ENCODE assay signal across 19 mouse cellular contexts in genomic region chr10:12595379-12595778, GRCm38 (mm10).
DNase-seq lines count a peak whose midpoint lies in the region; ATAC-seq lines count a peak whose summit lies in the region.
"Had no signal": no experiment of that assay in that cellular context is flagged by ENCODE, and none has a peak within 500 bp of the region (broad histone marks: within the 10 kb centered on the region; RNA-seq: fewer than 3 reads in every experiment).

No protein-coding gene starts in this region.

- no peak overlapping the region for H3K9ac ChIP-seq in forebrain, embryonic 13.5 days
- no peak overlapping the region for H3K9ac ChIP-seq in forebrain, embryonic 16.5 days (replicated peaks; ENCODE audit: low read depth, low read length)
- no peak overlapping the region for H3K9ac ChIP-seq in neural tube, embryonic 12.5 days
- H3K9ac ChIP-seq in neural tube, embryonic 14.5 days (replicated peaks; ENCODE audit: low read depth, low read length): no peak overlapping the region
- H3K9ac ChIP-seq: embryonic facial prominence, embryonic 12.5 days; forebrain, embryonic 15.5 days; heart, embryonic 15.5 days; hindbrain, embryonic 15.5 days had no signal

- H3K27me3 ChIP-seq in forebrain, embryonic 13.5 days: no peaks in the 10 kb centered on the region
- no peaks in the 10 kb centered on the region for H3K27me3 ChIP-seq in forebrain, embryonic 16.5 days (replicated peaks; ENCODE audit: control insufficient read depth, insufficient read depth, low read length)
- no peaks in the 10 kb centered on the region for H3K27me3 ChIP-seq in neural tube, embryonic 12.5 days (replicated peaks)
- H3K27me3 ChIP-seq in neural tube, embryonic 14.5 days (ENCODE audit: control insufficient read depth, insufficient read depth, low read length): no peaks in the 10 kb centered on the region
- H3K27me3 ChIP-seq: embryonic facial prominence, embryonic 12.5 days; forebrain, embryonic 15.5 days; heart, embryonic 15.5 days; hindbrain, embryonic 15.5 days had no signal

- 0 out of 2 replicates have a peak, but pooled peaks cover 3% of the 10 kb centered on the region for H3K4me1 ChIP-seq in forebrain, embryonic 13.5 days
- H3K4me1 ChIP-seq in forebrain, embryonic 16.5 days (replicated peaks; ENCODE audit: control insufficient read depth, insufficient read depth, low read length): no peaks in the 10 kb centered on the region
- H3K4me1 ChIP-seq in neural tube, embryonic 12.5 days: peaks cover 3% of the 10 kb centered on the region; the same call in 1 of the 2 replicates
- H3K4me1 ChIP-seq in neural tube, embryonic 14.5 days (ENCODE audit: control insufficient read depth, insufficient read depth, low read length): no peaks in the 10 kb centered on the region
- H3K4me1 ChIP-seq: embryonic facial prominence, embryonic 12.5 days; forebrain, embryonic 15.5 days; heart, embryonic 15.5 days; hindbrain, embryonic 15.5 days had no signal

- WGBS in forebrain, embryonic 13.5 days: 8% methylated on average over 2 of the region's 2 CpGs
- WGBS in forebrain, embryonic 16.5 days: 6% methylated on average over 2 of the region's 2 CpGs
- 15% methylated on average over 2 of the region's 2 CpGs for WGBS in neural tube, embryonic 12.5 days
- WGBS in neural tube, embryonic 14.5 days: 11% methylated on average over 2 of the region's 2 CpGs

- no peak for DNase-seq in neural tube, embryonic 10.5 days (ENCODE audit: extremely low spot score, low spot score)
- no peak for DNase-seq in kidney, adult 8-10 months
- DNase-seq in right cerebral cortex, postnatal 36 days (ENCODE audit: low spot score in 2 of 2): no peak
- DNase-seq: adrenal gland, postnatal 10 days; cerebellum, adult 11 months; cerebellum, adult 8-10 months; cerebellum, postnatal 25 days; gastrocnemius, postnatal 14 days; heart, adult 2 months; heart, postnatal 14 days had no signal

- H3K27ac ChIP-seq in forebrain, embryonic 13.5 days: no peak overlapping the region
- no peak overlapping the region for H3K27ac ChIP-seq in forebrain, embryonic 16.5 days (ENCODE audit: low read length)
- no peak overlapping the region for H3K27ac ChIP-seq in neural tube, embryonic 12.5 days
- H3K27ac ChIP-seq in neural tube, embryonic 14.5 days (ENCODE audit: low read depth, low read length): no peak overlapping the region
- H3K27ac ChIP-seq: embryonic facial prominence, embryonic 12.5 days; forebrain, embryonic 15.5 days; heart, adult 2 months; heart, embryonic 15.5 days; hindbrain, embryonic 15.5 days had no signal

- no peaks in the 10 kb centered on the region for H3K36me3 ChIP-seq in forebrain, embryonic 13.5 days (ENCODE audit: poor library complexity, severe bottlenecking)
- no peaks in the 10 kb centered on the region for H3K36me3 ChIP-seq in forebrain, embryonic 16.5 days (ENCODE audit: control insufficient read depth, insufficient read depth)
- H3K36me3 ChIP-seq in neural tube, embryonic 12.5 days: no peaks in the 10 kb centered on the region
- H3K36me3 ChIP-seq in neural tube, embryonic 14.5 days (ENCODE audit: control insufficient read depth, insufficient read depth, low read length): no peaks in the 10 kb centered on the region
- H3K36me3 ChIP-seq: embryonic facial prominence, embryonic 12.5 days; forebrain, embryonic 15.5 days; heart, embryonic 15.5 days; hindbrain, embryonic 15.5 days had no signal

- peak; percentile 45; the same call in 1 of the 2 replicates for ATAC-seq in forebrain, embryonic 13.5 days
- no peak for ATAC-seq in forebrain, embryonic 16.5 days
- ATAC-seq in neural tube, embryonic 12.5 days (ENCODE audit: low FRiP score, low read depth): peak; percentile 44; the same call in 1 of the 2 replicates
- ATAC-seq in neural tube, embryonic 14.5 days (ENCODE audit: low read depth): peak; percentile 56; the same call in 1 of the 2 replicates
- ATAC-seq: forebrain, embryonic 15.5 days had no signal

- H3K4me2 ChIP-seq in forebrain, embryonic 13.5 days: no peak overlapping the region
- H3K4me2 ChIP-seq in forebrain, embryonic 16.5 days (ENCODE audit: low read length): no peak overlapping the region
- H3K4me2 ChIP-seq in neural tube, embryonic 12.5 days (replicated peaks): no peak overlapping the region
- no peak overlapping the region for H3K4me2 ChIP-seq in neural tube, embryonic 14.5 days (ENCODE audit: low read depth, low read length)
- H3K4me2 ChIP-seq: embryonic facial prominence, embryonic 12.5 days; forebrain, embryonic 15.5 days; heart, embryonic 11.5 days; heart, embryonic 15.5 days; hindbrain, embryonic 15.5 days had no signal

- no peaks in the 10 kb centered on the region for H3K9me3 ChIP-seq in forebrain, embryonic 13.5 days (replicated peaks)
- H3K9me3 ChIP-seq in forebrain, embryonic 16.5 days (ENCODE audit: control insufficient read depth, low read length): no peaks in the 10 kb centered on the region
- no peaks in the 10 kb centered on the region for H3K9me3 ChIP-seq in neural tube, embryonic 12.5 days
- no peaks in the 10 kb centered on the region for H3K9me3 ChIP-seq in neural tube, embryonic 14.5 days (ENCODE audit: control insufficient read depth, low read length)
- H3K9me3 ChIP-seq: embryonic facial prominence, embryonic 12.5 days; forebrain, embryonic 15.5 days; heart, embryonic 15.5 days; hindbrain, embryonic 15.5 days had no signal

- H3K4me3 ChIP-seq in forebrain, embryonic 13.5 days: no peak overlapping the region
- H3K4me3 ChIP-seq in forebrain, embryonic 16.5 days (replicated peaks; ENCODE audit: low read length): no peak overlapping the region
- no peak overlapping the region for H3K4me3 ChIP-seq in neural tube, embryonic 12.5 days
- H3K4me3 ChIP-seq in neural tube, embryonic 14.5 days (ENCODE audit: low read depth, low read length): no peak overlapping the region
- H3K4me3 ChIP-seq: embryonic facial prominence, embryonic 12.5 days; forebrain, embryonic 15.5 days; heart, adult 2 months; heart, embryonic 15.5 days; hindbrain, embryonic 15.5 days had no signal
